Mouse (Mus musculus) CH12.LX (cell line): Measurements from ENCODE around the gene Pink1. TPM values are rescaled to one million over a fixed set of nuclear protein-coding genes. Genes with fewer than 3 reads are reported as not detected.

Experiments used
- DNase-seq: peaks from one replicate; pipeline ENCODE4 v3.0.0-alpha.2; 2013; ENCODE audit errors: extremely low read depth
- H3K27ac ChIP-seq: 2 replicates; pipeline ENCODE4 v1.5.1; 2012; ENCODE audit warnings: low read depth, mild to moderate bottlenecking, control low read depth, moderate library complexity; ENCODE audit not compliant: insufficient read depth
- H3K27me3 ChIP-seq: replicated peaks from 2 replicates; pipeline ENCODE3; 2012; ENCODE audit warnings: inconsistent platforms
- H3K36me3 ChIP-seq, 2 experiments: replicated peaks in 1 of 2; 2 replicates each; pipeline versions ENCODE3 to v1.6.1; 2012; ENCODE audit warnings: inconsistent platforms in 1 of 2, low read length in 1 of 2, mild to moderate bottlenecking in 1 of 2, mixed read lengths in 1 of 2, moderate library complexity in 1 of 2; ENCODE audit not compliant: control insufficient read depth in 1 of 2, insufficient read depth in 1 of 2
- H3K4me1 ChIP-seq, 2 experiments: 2 replicates each; pipeline ENCODE4 v1.6.1; 2012; ENCODE audit warnings: inconsistent platforms in 1 of 2, moderate library complexity in 1 of 2; ENCODE audit not compliant: insufficient read depth in 2 of 2, control insufficient read depth in 1 of 2
- H3K4me2 ChIP-seq: 2 replicates; pipeline ENCODE4 v1.6.1; 2012; ENCODE audit warnings: low read depth, mild to moderate bottlenecking, control low read depth; ENCODE audit not compliant: poor library complexity, insufficient read depth, severe bottlenecking
- H3K4me3 ChIP-seq, 3 experiments: fragments of 150-350 bp in 1 of 3; sonication (generic) in 1 of 3; replicated peaks in 1 of 3; 2 replicates each; pipeline versions ENCODE3 to v1.5.1; 2011 to 2012; ENCODE audit warnings: low read depth in 2 of 3, low read length in 2 of 3, mild to moderate bottlenecking in 2 of 3, moderate library complexity in 2 of 3, control low read depth in 1 of 3, improper control_type of control experiment in 1 of 3, inconsistent platforms in 1 of 3, mixed read lengths in 1 of 3; ENCODE audit not compliant: poor library complexity in 1 of 3
- H3K79me2 ChIP-seq: replicated peaks from 2 replicates; pipeline ENCODE4 v1.6.1; 2012; ENCODE audit warnings: mild to moderate bottlenecking, moderate library complexity; ENCODE audit not compliant: control insufficient read depth, poor library complexity, insufficient read depth, severe bottlenecking; ENCODE audit errors: extremely low read depth
- H3K9ac ChIP-seq: 2 replicates; pipeline ENCODE4 v1.6.1; 2012; ENCODE audit warnings: low read depth, mild to moderate bottlenecking, control low read depth, moderate library complexity; ENCODE audit not compliant: insufficient read depth
- H3K9me3 ChIP-seq: replicated peaks from 2 replicates; pipeline ENCODE3; 2012; ENCODE audit warnings: low read length, inconsistent platforms, mixed read lengths
- BHLHE40 ChIP-seq: IDR thresholded peaks from 2 replicates; pipeline ENCODE4 v1.6.1; 2011; ENCODE audit warnings: mild to moderate bottlenecking, low read depth, low read length, improper control_type of control experiment
- CHD1 ChIP-seq: IDR thresholded peaks from 2 replicates; pipeline ENCODE4 v1.6.1; 2012; ENCODE audit warnings: low read depth, low read length, improper control_type of control experiment, inconsistent platforms
- CHD2 ChIP-seq: IDR thresholded peaks from 2 replicates; pipeline ENCODE4 v1.6.1; 2011; ENCODE audit warnings: low read length, improper control_type of control experiment
- CTCF ChIP-seq, 2 experiments: IDR thresholded peaks in 1 of 2; conservative IDR thresholded peaks in 1 of 2; 2 replicates each; pipeline ENCODE4 v1.5.1; 2011 to 2012; ENCODE audit warnings: low read depth in 2 of 2, low read length in 2 of 2, improper control_type of control experiment in 1 of 2, inconsistent platforms in 1 of 2, mild to moderate bottlenecking in 1 of 2, moderate library complexity in 1 of 2
- E2F4 ChIP-seq: IDR thresholded peaks from 2 replicates; pipeline ENCODE4 v1.6.1; 2011; ENCODE audit warnings: low read depth, low read length, improper control_type of control experiment; ENCODE audit not compliant: insufficient replicate concordance
- ELF1 ChIP-seq: IDR thresholded peaks from 2 replicates; pipeline ENCODE4 v1.6.1; 2014; ENCODE audit warnings: low read depth, mild to moderate bottlenecking, inconsistent platforms, low read length, improper control_type of control experiment
- EP300 ChIP-seq: IDR thresholded peaks from 2 replicates; pipeline ENCODE4 v1.6.1; 2011; ENCODE audit warnings: low read length, improper control_type of control experiment
- ETS1 ChIP-seq: conservative IDR thresholded peaks from 2 replicates; pipeline ENCODE4 v1.6.1; 2012; ENCODE audit warnings: low read depth, mild to moderate bottlenecking, inconsistent platforms, low read length, improper control_type of control experiment, moderate library complexity
- GABPA ChIP-seq: IDR thresholded peaks from 2 replicates; pipeline ENCODE4 v1.6.1; 2012; ENCODE audit warnings: low read depth, low read length, improper control_type of control experiment, inconsistent platforms; ENCODE audit not compliant: insufficient replicate concordance
- HCFC1 ChIP-seq: IDR thresholded peaks from 2 replicates; pipeline ENCODE4 v1.6.1; 2012; ENCODE audit warnings: low read depth, mild to moderate bottlenecking, inconsistent platforms, low read length, improper control_type of control experiment
- IRF4 ChIP-seq: IDR thresholded peaks from 2 replicates; pipeline ENCODE4 v1.6.1; 2014; ENCODE audit warnings: low read depth, mild to moderate bottlenecking, inconsistent platforms, low read length, improper control_type of control experiment
- JUN ChIP-seq: IDR thresholded peaks from 2 replicates; pipeline ENCODE4 v1.6.1; 2011; ENCODE audit warnings: low read depth, mild to moderate bottlenecking, low read length, improper control_type of control experiment, moderate library complexity; ENCODE audit not compliant: insufficient read depth
- JUND ChIP-seq: conservative IDR thresholded peaks from 2 replicates; pipeline ENCODE4 v1.6.1; 2011; ENCODE audit warnings: low read depth, low read length, improper control_type of control experiment
- KAT2A ChIP-seq: IDR thresholded peaks from 2 replicates; pipeline ENCODE4 v1.6.1; 2012; ENCODE audit warnings: low read length, improper control_type of control experiment, inconsistent platforms; ENCODE audit not compliant: insufficient replicate concordance
- MAFK ChIP-seq: IDR thresholded peaks from 2 replicates; pipeline ENCODE4 v1.6.1; 2011; ENCODE audit warnings: low read length, improper control_type of control experiment; ENCODE audit not compliant: insufficient replicate concordance
- MAX ChIP-seq: IDR thresholded peaks from 2 replicates; pipeline ENCODE4 v1.6.1; 2011; ENCODE audit warnings: low read length, improper control_type of control experiment
- MAZ ChIP-seq: IDR thresholded peaks from 2 replicates; pipeline ENCODE4 v1.6.1; 2012; ENCODE audit warnings: low read depth, mild to moderate bottlenecking, inconsistent platforms, low read length, improper control_type of control experiment, moderate library complexity
- MEF2A ChIP-seq: IDR thresholded peaks from 2 replicates; pipeline ENCODE4 v1.6.1; 2014; ENCODE audit warnings: low read depth, mild to moderate bottlenecking, inconsistent platforms, low read length, improper control_type of control experiment, borderline replicate concordance
- MXI1 ChIP-seq: IDR thresholded peaks from 2 replicates; pipeline ENCODE4 v1.6.1; 2011; ENCODE audit warnings: mild to moderate bottlenecking, low read depth, low read length, improper control_type of control experiment
- MYC ChIP-seq: IDR thresholded peaks from 2 replicates; pipeline ENCODE4 v1.6.1; 2011; ENCODE audit warnings: low read depth, mild to moderate bottlenecking, improper control_type of control experiment, low read length
- NELFE ChIP-seq: IDR thresholded peaks from 2 replicates; pipeline ENCODE4 v1.6.1; 2011; ENCODE audit warnings: low read depth, low read length, improper control_type of control experiment
- NRF1 ChIP-seq: IDR thresholded peaks from 2 replicates; pipeline ENCODE4 v1.6.1; 2014; ENCODE audit warnings: low read depth, mild to moderate bottlenecking, inconsistent platforms, low read length, improper control_type of control experiment, moderate library complexity
- PAX5 ChIP-seq: IDR thresholded peaks from 2 replicates; pipeline ENCODE4 v1.6.1; 2012; ENCODE audit warnings: low read length, inconsistent platforms, mixed read lengths
- POLR2A ChIP-seq: IDR thresholded peaks from 2 replicates; pipeline ENCODE4 v1.6.1; 2011; ENCODE audit warnings: low read depth, mild to moderate bottlenecking, improper control_type of control experiment, low read length
- POLR2AphosphoS2 ChIP-seq: IDR thresholded peaks from 2 replicates; pipeline ENCODE4 v1.6.1; 2011; ENCODE audit warnings: low read depth, low read length, improper control_type of control experiment
- RAD21 ChIP-seq: IDR thresholded peaks from 2 replicates; pipeline ENCODE4 v1.6.1; 2011; ENCODE audit warnings: low read depth, mild to moderate bottlenecking, low read length, improper control_type of control experiment, moderate library complexity
- RCOR1 ChIP-seq: conservative IDR thresholded peaks from 2 replicates; pipeline ENCODE4 v1.6.1; 2012; ENCODE audit warnings: low read depth, mild to moderate bottlenecking, inconsistent platforms, low read length, improper control_type of control experiment
- SIN3A ChIP-seq: IDR thresholded peaks from 2 replicates; pipeline ENCODE4 v1.6.1; 2012; ENCODE audit warnings: low read length, improper control_type of control experiment, inconsistent platforms
- SMC3 ChIP-seq: IDR thresholded peaks from 2 replicates; pipeline ENCODE4 v1.6.1; 2011; ENCODE audit warnings: low read depth, low read length, improper control_type of control experiment
- TBP ChIP-seq: conservative IDR thresholded peaks from 2 replicates; pipeline ENCODE4 v1.6.1; 2011; ENCODE audit warnings: low read depth, low read length, improper control_type of control experiment
- TCF12 ChIP-seq: IDR thresholded peaks from 2 replicates; pipeline ENCODE4 v1.6.1; 2014; ENCODE audit warnings: low read depth, mild to moderate bottlenecking, inconsistent platforms, low read length, improper control_type of control experiment
- UBTF ChIP-seq: IDR thresholded peaks from 2 replicates; pipeline ENCODE4 v1.6.1; 2012; ENCODE audit warnings: low read depth, mild to moderate bottlenecking, inconsistent platforms, low read length, improper control_type of control experiment, moderate library complexity
- USF1 ChIP-seq: IDR thresholded peaks from 2 replicates; pipeline ENCODE4 v1.6.1; 2014; ENCODE audit warnings: low read depth, mild to moderate bottlenecking, inconsistent platforms, low read length, improper control_type of control experiment
- USF2 ChIP-seq: conservative IDR thresholded peaks from 2 replicates; pipeline ENCODE4 v1.6.1; 2011; ENCODE audit warnings: low read depth, low read length, improper control_type of control experiment
- ZC3H11A ChIP-seq: IDR thresholded peaks from 2 replicates; pipeline ENCODE4 v1.6.1; 2012; ENCODE audit warnings: low read depth, mild to moderate bottlenecking, inconsistent platforms, low read length, improper control_type of control experiment
- ZKSCAN1 ChIP-seq: IDR thresholded peaks from 2 replicates; pipeline ENCODE4 v1.6.1; 2012; ENCODE audit warnings: low read depth, inconsistent platforms, low read length, improper control_type of control experiment, borderline replicate concordance
- ZMIZ1 ChIP-seq: IDR thresholded peaks from 2 replicates; pipeline ENCODE4 v1.6.1; 2012; ENCODE audit warnings: low read depth, mild to moderate bottlenecking, inconsistent platforms, low read length, improper control_type of control experiment
- ZNF384 ChIP-seq: IDR thresholded peaks from 2 replicates; pipeline ENCODE4 v1.6.1; 2012; ENCODE audit warnings: low read depth, low read length, improper control_type of control experiment, inconsistent platforms
- dilution Hi-C: fragments of 300-500 bp; cut with MboI; formaldehyde crosslinking; loops from 2 replicates; pipeline ENCODE4 v1.14.3; 2020; ENCODE audit warnings: low sequenced_read_pairs; ENCODE audit not compliant: extremely low pct_unique_long_range_greater_than_20kb, extremely low pct_ligation_motif_present
- in situ Hi-C: fragments of 300-500 bp; cut with MboI; formaldehyde crosslinking; loops from 3 replicates; pipeline ENCODE4 v1.14.3; 2019; ENCODE audit warnings: low sequenced_read_pairs, low pct_ligation_motif_present, low pct_unique_long_range_greater_than_20kb, mixed read lengths
- polyA plus RNA-seq: library from polyadenylated mRNA; unstranded; fragments of >175 nt; gene quantifications from 2 replicates; pipeline ENCODE4 v1.2.1, GENCODE M21; 2012; ENCODE audit warnings: low read depth; ENCODE audit not compliant: insufficient read length
- total RNA-seq, 2 experiments: library from RNA; depleted of rRNA; stranded (reverse); fragments of 300-350 nt in 1 of 2; fragments of >200 nt in 1 of 2; gene quantifications; 2 replicates each; pipeline ENCODE4 v1.2.3; 2012 to 2014

Gene Pink1
- total and polyA plus RNA-seq, 3 experiments: 7.1 to 10.8 (median 7.2) TPM

DNA sequence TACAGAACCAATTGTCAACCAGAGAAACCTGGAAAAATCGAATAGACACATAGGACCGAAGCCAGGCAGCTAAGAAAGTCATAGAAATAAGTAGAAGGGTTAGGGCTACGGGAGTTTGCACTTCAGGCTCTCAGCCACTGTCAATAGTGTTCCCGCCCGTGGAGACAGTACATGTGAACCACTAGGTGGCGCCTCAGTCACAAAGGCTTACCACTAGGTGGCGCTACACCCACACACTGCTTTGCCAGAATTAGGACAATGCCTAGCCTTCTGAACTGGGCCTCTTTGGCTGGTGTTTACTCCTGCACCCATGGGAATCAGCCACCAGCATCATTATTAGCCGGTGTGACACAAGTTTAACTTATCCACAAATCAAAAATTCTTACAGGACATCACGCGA lies 6.6 kb downstream of the Pink1 start:
- in situ Hi-C loops: loop anchor here (5.0 to 25.0 kb wide), 2 partner anchors 113 to 357 kb away; partner anchors contain the start of gene Mul1
- H3K9me3 ChIP-seq: peaks cover 2% of the 10 kb centered on the region
- DNase-seq: peak; percentile 85
- H3K4me2 ChIP-seq: no peak overlapping the region
- peaks cover under 1 to 31% of the 10 kb centered on the region in 2 experiments for H3K36me3 ChIP-seq
- dilution Hi-C loops: no loop called here
- no peak overlapping the region for H3K4me3 ChIP-seq
- H3K27ac ChIP-seq: no peak overlapping the region
- no peaks in the 10 kb centered on the region for H3K4me1 ChIP-seq
- peaks cover 4% of the 10 kb centered on the region for H3K27me3 ChIP-seq
- no peak for TF ChIP-seq CHD2
- no peak for TF ChIP-seq EP300
- peak; percentile 68 for TF ChIP-seq RAD21
- peak; percentile 97; the same call in 1 of the 2 replicates for TF ChIP-seq NELFE
- peak; percentile 53; the same call in 1 of the 2 replicates for TF ChIP-seq ZNF384
- no peak for TF ChIP-seq HCFC1
- TF ChIP-seq E2F4: peak; percentile 89
- no peak for TF ChIP-seq POLR2A
- TF ChIP-seq MYC: peak; percentile 65
- TF ChIP-seq MAZ: 0 out of 2 replicates have a peak, but pooled peaks have one; percentile 30
- TF ChIP-seq NRF1: no peak
- no peak for TF ChIP-seq UBTF
- TF ChIP-seq RCOR1: no peak
- peak; percentile 63 for TF ChIP-seq JUND
- 0 out of 2 replicates have a peak, but pooled peaks have one; percentile 35 for TF ChIP-seq IRF4
- TF ChIP-seq BHLHE40: no peak
- peak; percentile 26; the same call in 1 of the 2 replicates for TF ChIP-seq TCF12
- TF ChIP-seq ZKSCAN1: no peak
- no peak for TF ChIP-seq MAFK
- no peak for TF ChIP-seq TBP
- TF ChIP-seq MEF2A: peak; percentile 16; the same call in 1 of the 2 replicates
- TF ChIP-seq JUN: no peak
- TF ChIP-seq ZMIZ1: no peak
- TF ChIP-seq ETS1: no peak
- TF ChIP-seq CHD1: no peak
- no peak for TF ChIP-seq POLR2AphosphoS2
- peak; percentile 94 for TF ChIP-seq SMC3
- TF ChIP-seq KAT2A: no peak
- TF ChIP-seq MAX: peak; percentile 46; the same call in 1 of the 2 replicates
- no peak for TF ChIP-seq ZC3H11A
- TF ChIP-seq CTCF (conservative IDR thresholded peaks at IDR 0.05 in 1 of 2, IDR thresholded peaks at IDR 0.05 in 1 of 2; ENCODE audit: low read depth in 2 of 2, low read length in 2 of 2): peak; percentile 99 to 100
- TF ChIP-seq MXI1: no peak
- no peak for TF ChIP-seq PAX5
- no peak for TF ChIP-seq SIN3A
- no peak for TF ChIP-seq USF2
- no peak for TF ChIP-seq USF1
- TF ChIP-seq GABPA: no peak
- 0 out of 2 replicates have a peak, but pooled peaks have one; percentile 6 for TF ChIP-seq ELF1
- H3K9ac ChIP-seq: no peak overlapping the region
- H3K79me2 ChIP-seq: no peaks in the 10 kb centered on the region
